Mouse (Mus musculus): ENCODE measurements around the gene Oasl1.

DNA sequence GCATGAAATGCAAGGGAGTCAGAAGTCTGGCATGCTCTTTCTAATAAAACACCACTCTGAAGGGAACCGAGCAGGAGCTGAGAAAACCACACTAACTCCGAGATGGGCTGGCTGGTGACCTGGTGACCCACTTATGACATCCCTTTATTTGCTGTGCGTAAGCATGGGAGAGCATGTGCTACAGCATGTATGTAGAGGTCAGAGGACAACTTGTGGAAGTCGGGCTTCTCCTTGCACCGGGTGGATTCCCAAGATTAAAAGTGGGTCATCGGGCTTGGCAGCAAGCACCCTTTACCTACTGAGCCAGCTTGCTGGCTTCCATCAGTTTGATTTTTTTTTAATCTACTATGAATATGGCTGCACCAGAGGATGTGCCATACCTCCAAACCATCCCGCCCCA lies 45.6 kb upstream of the Oasl1 start:
- TF ChIP-seq POLR2A (IDR thresholded peaks at IDR 0.05; ENCODE audit: low read depth, low read length) = no peak
- no peak for TF ChIP-seq CTCF (IDR thresholded peaks at IDR 0.05; ENCODE audit: borderline replicate concordance, insufficient read depth, low read length)

All from embryonic fibroblast, embryonic 13.5 days (primary cell).